Mouse (Mus musculus): Measurements from ENCODE around the gene Dnajc24.

DNA sequence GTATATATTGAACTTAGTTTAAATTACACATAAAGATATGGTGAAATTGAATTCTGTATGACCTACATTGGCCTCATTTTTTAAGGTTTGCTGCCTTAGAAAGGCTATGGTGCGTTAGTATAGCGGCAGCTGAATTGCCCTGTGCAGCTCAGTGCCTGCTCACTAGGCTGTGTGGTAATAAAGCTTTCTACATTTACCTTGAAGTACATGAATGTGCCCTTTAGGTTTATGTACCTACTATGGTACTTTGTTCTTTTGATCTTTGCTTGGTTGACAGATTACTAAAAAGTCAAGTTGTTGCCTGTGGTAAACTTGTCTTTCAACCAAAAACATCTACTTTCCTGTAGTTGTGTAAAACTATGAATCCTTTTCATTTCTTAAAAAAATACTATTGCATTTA lies 53.2 kb downstream of the Dnajc24 start:
- no peak for TF ChIP-seq POLR2A (IDR thresholded peaks at IDR 0.05; ENCODE audit: low read depth, low read length)
- TF ChIP-seq CTCF (IDR thresholded peaks at IDR 0.05; ENCODE audit: extremely low read depth, insufficient read length, insufficient replicate concordance, low read depth, low read length): no peak

Measured in small intestine, adult 2 months (tissue).